Mouse (Mus musculus) neural tube, embryonic 14.5 days (tissue): ENCODE data around the gene Fam192a. TPM values are rescaled to one million over a fixed set of nuclear protein-coding genes. Genes with fewer than 3 reads are reported as not detected.

ENCODE experiments used
- ATAC-seq: fragments of 200-750 bp; cut with Nextera tagmentation; 2 replicates; pipeline ENCODE4 v1.8.0; 2017; ENCODE audit warnings: low read depth, mild to moderate bottlenecking, moderate TSS enrichment, moderate library complexity
- H3K27ac ChIP-seq: fragments of 300-500 bp; sonication (generic); 2 replicates; pipeline ENCODE4 v1.5.1; 2014; ENCODE audit warnings: low read depth, mild to moderate bottlenecking, control low read depth, low read length, moderate library complexity, mixed read lengths
- H3K27me3 ChIP-seq: fragments of 300-500 bp; sonication (generic); 2 replicates; pipeline ENCODE4 v1.6.1; 2014; ENCODE audit warnings: low read length; ENCODE audit not compliant: control insufficient read depth, insufficient read depth
- H3K36me3 ChIP-seq: fragments of 300-500 bp; sonication (generic); 2 replicates; pipeline ENCODE4 v1.6.1; 2014; ENCODE audit warnings: low read length, mixed read lengths; ENCODE audit not compliant: control insufficient read depth, insufficient read depth
- H3K4me1 ChIP-seq: fragments of 300-500 bp; sonication (generic); 2 replicates; pipeline ENCODE4 v1.6.1; 2014; ENCODE audit warnings: low read length; ENCODE audit not compliant: control insufficient read depth, insufficient read depth
- H3K4me2 ChIP-seq: fragments of 300-500 bp; sonication (generic); 2 replicates; pipeline ENCODE4 v1.6.1; 2014; ENCODE audit warnings: mild to moderate bottlenecking, low read depth, low read length, control low read depth
- H3K4me3 ChIP-seq: fragments of 300-500 bp; sonication (generic); 2 replicates; pipeline ENCODE4 v1.5.1; 2014; ENCODE audit warnings: low read depth, low read length, control low read depth, mixed read lengths
- H3K9ac ChIP-seq: fragments of 300-500 bp; sonication (generic); replicated peaks from 2 replicates; pipeline ENCODE4 v1.6.1; 2014; ENCODE audit warnings: low read depth, mild to moderate bottlenecking, control low read depth, low read length, mixed read lengths
- H3K9me3 ChIP-seq: fragments of 300-500 bp; sonication (generic); 2 replicates; pipeline ENCODE4 v1.6.1; 2016; ENCODE audit warnings: low read length; ENCODE audit not compliant: control insufficient read depth
- WGBS: fragments of 180-500 bp; shearing (Covaris S2); extraction: QIAGEN DNeasy Blood & Tissue Kit; methylation state at CpG from one replicate; pipeline ENCODE4 v1.1.7; 2014; 5-methylcytosine and 5-hydroxymethylcytosine counted together
- polyA plus RNA-seq: library from polyadenylated mRNA; unstranded; fragments of >200 nt; fragmentation: Nextera tagmentation; extraction: Ambion mirVana; gene quantifications from 2 replicates; pipeline ENCODE4 v1.2.1, GENCODE M21; 2014

Gene Fam192a
- polyA plus RNA-seq, 1 experiment from 2014 or later, result 72.8 TPM

DNA sequence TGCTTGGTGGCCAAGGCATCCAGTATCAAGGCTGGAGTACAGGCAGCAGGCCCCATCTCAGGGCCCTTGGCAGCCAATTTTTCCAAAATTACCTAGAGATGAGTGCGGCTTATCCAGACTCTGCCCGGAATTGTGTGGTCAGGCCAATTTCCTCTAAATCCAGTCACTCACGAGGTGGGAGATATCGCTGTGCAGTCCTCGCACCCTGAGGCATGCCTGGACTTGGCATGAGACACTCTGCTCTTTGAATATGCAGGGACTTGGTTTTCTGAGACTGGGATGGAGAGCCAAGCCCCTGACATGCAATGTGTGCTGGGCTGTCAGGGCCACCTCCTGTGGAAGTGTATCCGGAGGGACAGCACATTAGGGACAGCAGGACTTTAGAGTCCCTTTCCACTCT is 35.8 kb downstream of the Fam192a start:
- WGBS, result 65% methylated on average over 6 of the region's 6 CpGs
- ATAC-seq, result no peak
- Histone ChIP-seq H3K27ac (peak overlapping the region; percentile 74; the same call in 1 of the 2 replicates), H3K4me3 (no peak overlapping the region), H3K4me2 (no peak overlapping the region), H3K9me3 (no peaks in the 10 kb centered on the region), H3K9ac (no peak overlapping the region), H3K27me3 (no peaks in the 10 kb centered on the region), H3K36me3 (no peaks in the 10 kb centered on the region), H3K4me1 (peaks cover 18% of the 10 kb centered on the region)

DNA sequence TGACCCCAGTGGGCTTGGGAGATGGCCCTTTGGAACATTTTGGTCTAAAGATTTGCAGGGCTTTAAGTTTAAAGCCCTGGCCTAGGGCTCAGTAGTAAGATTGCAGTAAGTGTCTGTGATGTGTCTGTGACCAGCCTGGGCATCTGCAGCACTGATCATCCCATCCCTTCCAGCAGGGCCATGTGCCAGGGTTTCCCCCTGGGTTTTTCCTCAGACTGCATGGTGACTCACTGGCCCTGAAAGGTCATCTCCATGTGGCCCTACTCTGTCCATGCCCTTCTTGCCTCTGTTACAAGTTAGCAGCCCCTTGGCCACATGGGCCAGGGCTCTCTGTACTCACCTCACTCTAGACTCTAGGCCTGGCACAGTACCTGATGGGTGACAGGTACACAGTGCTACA is 37.4 kb downstream of the Fam192a start:
- Histone ChIP-seq H3K4me2 (no peak overlapping the region), H3K36me3 (no peaks in the 10 kb centered on the region), H3K9me3 (no peaks in the 10 kb centered on the region), H3K9ac (no peak overlapping the region), H3K27ac (no peak overlapping the region), H3K4me3 (no peak overlapping the region), H3K27me3 (no peaks in the 10 kb centered on the region), H3K4me1 (peaks cover 18% of the 10 kb centered on the region)
- no peak for ATAC-seq

DNA sequence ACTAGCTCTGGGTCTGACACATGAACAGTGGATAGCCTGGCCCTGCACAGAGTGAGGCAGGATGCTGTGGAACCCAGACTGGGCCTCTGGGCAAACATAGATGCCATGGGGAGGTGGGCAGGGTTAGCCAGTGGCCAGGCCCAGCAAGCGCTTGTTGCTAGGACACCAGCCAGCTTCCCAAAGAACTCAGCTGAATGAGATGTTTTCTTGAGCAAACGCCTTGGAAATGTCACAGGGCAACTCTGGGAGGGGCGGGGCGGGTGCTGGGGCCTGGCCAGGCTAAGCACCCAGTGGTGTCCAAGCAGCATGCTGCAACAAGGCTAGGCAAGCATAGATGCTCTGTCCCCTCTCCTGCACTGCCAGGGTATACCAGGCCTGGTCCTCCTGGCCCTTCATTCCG is 40.5 kb downstream of the Fam192a start:
- Histone ChIP-seq H3K4me3 (no peak overlapping the region), H3K9me3 (no peaks in the 10 kb centered on the region), H3K36me3 (no peaks in the 10 kb centered on the region), H3K27ac (peak overlapping the region; percentile 35; the same call in 1 of the 2 replicates), H3K27me3 (no peaks in the 10 kb centered on the region), H3K9ac (no peak overlapping the region), H3K4me1 (peaks cover 4% of the 10 kb centered on the region), H3K4me2 (no peak overlapping the region)
- 29% methylated on average over 5 of the region's 5 CpGs for WGBS
- peak; percentile 88 for ATAC-seq

- Histone ChIP-seq H3K4me2 (no peak overlapping the region), H3K9ac (no peak overlapping the region), H3K4me3 (no peak overlapping the region), H3K27ac (no peak overlapping the region), H3K27me3 (no peaks in the 10 kb centered on the region), H3K9me3 (no peaks in the 10 kb centered on the region), H3K4me1 (peaks cover under 1% of the 10 kb centered on the region; the same call in 1 of the 2 replicates), H3K36me3 (no peaks in the 10 kb centered on the region)
- WGBS, result 84% methylated on average over 3 of the region's 3 CpGs
- no peak for ATAC-seq
These were observed 44.5 kb downstream of the Fam192a start for GRCm38 (mm10) chr8:94557281-94557680.

DNA sequence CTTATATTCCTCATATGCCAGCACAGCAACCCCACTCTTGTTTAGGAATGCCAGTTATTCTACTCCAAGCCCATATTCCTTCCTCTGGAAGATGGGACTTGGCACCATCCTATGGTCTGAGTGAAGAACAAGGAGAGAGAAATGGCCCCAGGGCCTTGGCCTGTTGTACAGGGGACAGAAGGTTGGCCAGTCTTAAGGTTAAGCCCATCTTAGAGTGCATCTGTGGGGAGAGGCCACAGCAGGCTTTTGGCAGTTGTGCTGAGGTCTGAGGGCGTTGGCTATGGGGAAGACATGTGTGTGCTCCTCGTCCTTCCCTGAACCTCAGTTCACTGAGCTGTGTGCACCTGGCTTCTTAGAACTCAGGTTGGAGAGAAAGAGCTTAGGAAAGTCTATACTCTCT is 49.1 kb downstream of the Fam192a start:
- Histone ChIP-seq H3K4me1 (peaks cover 18% of the 10 kb centered on the region; the same call in 1 of the 2 replicates), H3K9me3 (no peaks in the 10 kb centered on the region), H3K27me3 (no peaks in the 10 kb centered on the region), H3K4me3 (no peak overlapping the region), H3K4me2 (no peak overlapping the region), H3K36me3 (no peaks in the 10 kb centered on the region), H3K9ac (no peak overlapping the region), H3K27ac (peak overlapping the region; percentile 30; the same call in 1 of the 2 replicates)
- 85% methylated on average over 2 of the region's 2 CpGs for WGBS
- no peak for ATAC-seq

DNA sequence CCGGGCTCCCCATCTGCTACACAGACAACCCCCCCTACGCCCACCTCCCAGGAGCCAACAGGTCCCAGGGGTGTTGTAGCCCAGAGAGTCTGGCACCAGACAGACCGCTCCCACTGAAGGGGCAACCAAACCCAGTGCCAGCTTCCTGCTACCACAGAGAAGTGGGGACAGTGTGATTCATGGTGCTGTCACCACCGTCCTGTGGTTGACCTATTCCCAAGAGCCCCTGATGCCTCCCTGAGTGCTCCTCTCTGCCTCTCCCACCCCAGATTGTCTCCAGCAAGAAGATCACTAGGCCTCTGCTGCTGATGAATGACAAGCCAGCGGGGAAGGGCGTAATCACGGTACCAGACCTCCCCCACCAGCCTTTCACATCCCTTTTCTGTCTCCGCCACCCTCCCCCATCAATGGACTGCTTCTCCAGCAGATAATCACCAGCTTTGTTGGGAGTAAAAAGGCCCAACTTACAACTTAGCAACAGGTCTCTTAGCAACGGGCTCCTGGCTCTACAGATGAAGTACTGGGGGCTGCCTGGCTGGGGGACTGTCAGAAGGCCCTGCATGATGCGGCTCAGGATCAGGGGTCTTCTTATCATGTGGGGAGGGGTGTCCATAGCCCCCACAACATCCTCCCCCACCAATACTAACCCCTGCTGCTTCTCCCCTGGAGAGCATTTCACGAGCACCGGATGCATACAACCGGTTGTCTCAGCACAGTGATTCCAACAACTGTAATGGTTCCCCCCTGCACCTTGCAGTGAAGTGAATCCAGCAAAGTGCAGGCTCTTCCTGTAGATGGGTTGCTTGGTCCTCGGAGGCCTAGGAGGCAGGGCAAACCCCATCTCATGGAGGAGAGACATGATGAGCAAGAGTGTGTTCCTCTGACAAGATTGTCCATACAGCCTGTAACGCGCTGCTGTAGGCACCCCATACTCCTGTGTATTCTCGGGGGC is 50.0 kb downstream of the Fam192a start:
- H3K27me3 ChIP-seq, result no peaks in the 10 kb centered on the region
- peaks cover 18% of the 10 kb centered on the region; the same call in 1 of the 2 replicates for H3K4me1 ChIP-seq
- H3K36me3 ChIP-seq, result no peaks in the 10 kb centered on the region
- H3K9me3 ChIP-seq, result no peaks in the 10 kb centered on the region
- peak overlapping the region; percentile 64 for H3K27ac ChIP-seq
- no peak overlapping the region for H3K9ac ChIP-seq
- no peak overlapping the region for H3K4me2 ChIP-seq
- ATAC-seq, result peak; percentile 83
- 20% methylated on average over 17 of the region's 17 CpGs for WGBS
- no peak overlapping the region for H3K4me3 ChIP-seq

GRCm38 (mm10) chr8:94549998-94550397 is 51.8 kb downstream of the Fam192a start:
- WGBS, result 90% methylated on average over 5 of the region's 5 CpGs
- no peaks in the 10 kb centered on the region for H3K9me3 ChIP-seq
- no peak for ATAC-seq
- no peak overlapping the region for H3K9ac ChIP-seq
- no peaks in the 10 kb centered on the region for H3K27me3 ChIP-seq
- H3K36me3 ChIP-seq, result no peaks in the 10 kb centered on the region
- H3K4me2 ChIP-seq, result no peak overlapping the region
- no peak overlapping the region for H3K4me3 ChIP-seq
- H3K27ac ChIP-seq, result no peak overlapping the region
- H3K4me1 ChIP-seq, result peaks cover 18% of the 10 kb centered on the region; the same call in 1 of the 2 replicates

DNA sequence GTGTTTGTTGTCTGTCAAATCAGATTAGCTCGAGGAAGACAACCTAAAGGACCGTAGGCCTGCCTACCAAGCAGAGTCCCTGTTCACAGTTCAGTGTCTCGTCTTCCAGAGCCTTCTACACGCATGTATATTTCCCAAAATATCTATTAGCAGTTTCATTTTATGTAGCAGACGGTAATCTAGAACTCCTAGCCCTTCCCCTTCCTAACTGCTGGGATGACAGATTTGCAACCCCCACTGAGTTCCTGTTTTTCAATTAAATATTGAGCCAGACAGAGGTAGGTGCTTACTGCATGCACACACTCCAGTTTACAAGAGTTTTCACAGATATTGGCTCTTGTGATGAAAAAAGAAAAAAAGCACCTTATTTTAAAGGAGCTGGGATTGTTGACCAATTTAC is 52.3 kb downstream of the Fam192a start:
- Histone ChIP-seq H3K4me2 (no peak overlapping the region), H3K9me3 (no peaks in the 10 kb centered on the region), H3K4me1 (peaks cover 18% of the 10 kb centered on the region; the same call in 1 of the 2 replicates), H3K36me3 (no peaks in the 10 kb centered on the region), H3K9ac (no peak overlapping the region), H3K4me3 (no peak overlapping the region), H3K27me3 (no peaks in the 10 kb centered on the region), H3K27ac (no peak overlapping the region)
- 66% methylated on average over 5 of the region's 5 CpGs for WGBS
- ATAC-seq, result no peak

DNA sequence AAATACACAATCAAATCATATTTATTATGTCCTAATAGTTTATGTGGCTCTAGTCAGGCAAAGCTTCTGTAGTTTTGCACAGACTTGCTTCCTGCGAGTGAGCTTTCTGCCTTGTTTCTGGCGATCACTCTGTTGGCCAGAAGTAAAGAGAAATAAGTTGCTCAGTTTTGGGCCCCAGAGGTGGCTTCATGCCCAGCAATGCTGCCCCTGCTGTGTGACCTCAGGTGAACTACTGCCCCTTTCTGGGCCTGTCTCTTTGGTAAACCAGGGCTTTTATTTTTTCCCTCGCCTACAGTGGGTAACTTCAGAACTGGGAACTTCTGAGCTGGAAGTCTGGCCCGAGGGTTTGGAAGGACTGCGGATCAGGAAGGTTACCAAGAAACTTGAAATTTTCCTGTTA is 52.8 kb downstream of the Fam192a start:
- no peak overlapping the region for H3K27ac ChIP-seq
- no peak for ATAC-seq
- 64% methylated on average over 5 of the region's 5 CpGs for WGBS

More for the DNA sequence above, 52.8 kb downstream of the Fam192a start:
- no peaks in the 10 kb centered on the region for H3K36me3 ChIP-seq
- no peak overlapping the region for H3K4me2 ChIP-seq
- no peak overlapping the region for H3K4me3 ChIP-seq
- H3K4me1 ChIP-seq, result peaks cover 18% of the 10 kb centered on the region; the same call in 1 of the 2 replicates
- H3K27me3 ChIP-seq, result no peaks in the 10 kb centered on the region
- no peaks in the 10 kb centered on the region for H3K9me3 ChIP-seq
- H3K9ac ChIP-seq, result no peak overlapping the region
